Mouse (Mus musculus): ENCODE data around the gene Rundc1. TPM values are rescaled to one million over a fixed set of nuclear protein-coding genes. Genes with fewer than 3 reads are reported as not detected.
A peak's percentile ranks its signal among the peaks of the same experiment; 100 is the strongest.
"Not testable (repeated sequence)": the region's sequence is repeated elsewhere in the genome, so short reads cannot be mapped to it uniquely, and the experiment has no call there.

The Rundc1 gene
- polyA plus RNA-seq, 1 experiment from 2014 or later: 7.5 TPM

DNA sequence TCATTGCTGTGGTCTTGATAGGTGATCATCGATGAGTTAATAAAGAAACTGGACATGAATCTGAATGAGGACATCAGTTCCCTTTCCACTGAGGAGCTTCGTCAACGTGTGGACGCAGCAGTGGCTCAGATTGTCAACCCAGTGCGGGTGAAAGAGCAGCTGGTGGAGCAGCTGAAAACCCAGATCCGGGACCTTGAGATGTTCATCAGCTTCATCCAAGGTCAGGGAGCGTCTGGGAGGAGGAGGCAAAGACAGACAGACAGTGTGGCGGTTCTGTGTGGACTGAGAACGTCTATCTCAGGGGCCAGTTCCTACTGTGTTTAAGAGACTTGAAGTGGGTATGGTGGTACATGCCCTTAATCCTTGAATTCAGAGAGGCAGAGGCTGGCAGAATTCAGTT is 6.4 kb downstream of the Rundc1 start:
- peaks cover 24% of the 10 kb centered on the region; the same call in 1 of the 2 replicates for H3K79me2 ChIP-seq (ENCODE audit: inconsistent target)
- H3K36me3 ChIP-seq (ENCODE audit: inconsistent target): peaks cover 53% of the 10 kb centered on the region
- H3K4me3 ChIP-seq (ENCODE audit: inconsistent target): no peak overlapping the region
- H3K27ac ChIP-seq: no peak overlapping the region
- 98% methylated on average over 9 of the region's 9 CpGs for WGBS (ENCODE audit: missing documents)

DNA sequence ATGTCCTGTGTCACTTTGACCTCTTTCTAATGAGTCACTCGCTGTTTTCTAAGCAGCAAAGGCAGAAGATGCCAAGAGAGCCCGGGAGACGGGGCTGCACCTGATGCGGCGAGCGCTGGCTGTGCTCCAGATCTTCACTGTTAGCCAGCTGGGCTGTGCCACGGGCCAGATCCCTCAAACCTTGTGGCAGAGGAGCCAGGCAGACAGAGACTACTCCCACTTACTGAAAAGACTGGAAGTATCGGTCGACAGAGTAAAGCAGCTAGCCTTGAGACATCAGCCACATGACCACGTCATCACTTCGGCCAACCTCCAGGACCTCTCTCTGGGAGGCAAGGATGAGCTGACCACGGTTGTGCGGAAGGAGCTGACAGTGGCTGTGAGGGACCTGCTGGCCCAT is 8.5 kb downstream of the Rundc1 start:
- 96% methylated on average over 13 of the region's 13 CpGs for WGBS (ENCODE audit: missing documents)
- Histone ChIP-seq H3K27ac (no peak overlapping the region), H3K4me3 (ENCODE audit: inconsistent target) (no peak overlapping the region), H3K79me2 (ENCODE audit: inconsistent target) (peaks cover 4% of the 10 kb centered on the region; the same call in 1 of the 2 replicates), H3K36me3 (ENCODE audit: inconsistent target) (peaks cover 53% of the 10 kb centered on the region)

DNA sequence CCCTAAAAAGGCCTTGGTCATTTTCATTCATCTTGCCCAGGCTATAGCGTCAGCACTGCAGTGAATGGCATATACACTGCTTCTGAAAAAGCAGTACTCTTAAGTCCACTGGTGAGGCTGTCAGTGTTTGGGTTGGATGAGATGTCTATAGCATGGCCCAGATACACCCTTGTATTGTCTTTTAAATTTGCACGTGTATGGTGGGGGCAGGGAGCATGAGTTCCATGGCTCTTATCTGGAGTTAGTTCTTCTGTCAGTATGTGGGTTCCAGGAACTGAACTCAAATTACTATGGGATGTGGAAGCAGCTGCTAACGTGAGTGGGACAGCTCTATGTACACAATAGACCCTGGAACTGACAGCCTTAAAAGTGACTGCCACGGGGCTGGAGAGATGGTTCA is 10.9 kb downstream of the Rundc1 start:
- Histone ChIP-seq H3K36me3 (ENCODE audit: inconsistent target) (peaks cover 35% of the 10 kb centered on the region), H3K79me2 (ENCODE audit: inconsistent target) (no peaks in the 10 kb centered on the region), H3K27ac (no peak overlapping the region), H3K4me3 (ENCODE audit: inconsistent target) (no peak overlapping the region)
- WGBS (ENCODE audit: missing documents): 85% methylated on average over 4 of the region's 4 CpGs

DNA sequence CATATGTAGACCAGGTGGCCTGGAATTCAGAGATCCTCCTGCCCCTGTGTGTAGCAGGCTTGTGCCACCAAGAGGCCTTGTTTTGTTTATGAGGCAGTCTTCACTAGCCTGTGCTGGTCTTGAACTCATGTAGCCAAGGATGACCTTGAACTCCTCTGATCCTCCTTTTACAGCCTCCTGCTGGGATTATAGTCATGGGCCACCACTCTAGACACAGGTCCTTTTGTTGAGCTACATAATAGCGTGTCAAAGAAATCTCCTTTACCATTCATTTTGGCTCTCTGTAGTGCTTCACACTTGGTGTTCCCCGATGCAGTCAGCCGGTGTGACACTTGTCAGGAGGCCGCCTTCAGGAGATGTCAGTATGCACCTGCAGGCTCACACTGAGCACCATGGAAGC is 12.0 kb downstream of the Rundc1 start:
- Histone ChIP-seq H3K4me3 (ENCODE audit: inconsistent target) (no peak overlapping the region), H3K79me2 (ENCODE audit: inconsistent target) (no peaks in the 10 kb centered on the region), H3K36me3 (ENCODE audit: inconsistent target) (peaks cover 24% of the 10 kb centered on the region), H3K27ac (no peak overlapping the region)
- 98% methylated on average over 4 of the region's 4 CpGs for WGBS (ENCODE audit: missing documents)

DNA sequence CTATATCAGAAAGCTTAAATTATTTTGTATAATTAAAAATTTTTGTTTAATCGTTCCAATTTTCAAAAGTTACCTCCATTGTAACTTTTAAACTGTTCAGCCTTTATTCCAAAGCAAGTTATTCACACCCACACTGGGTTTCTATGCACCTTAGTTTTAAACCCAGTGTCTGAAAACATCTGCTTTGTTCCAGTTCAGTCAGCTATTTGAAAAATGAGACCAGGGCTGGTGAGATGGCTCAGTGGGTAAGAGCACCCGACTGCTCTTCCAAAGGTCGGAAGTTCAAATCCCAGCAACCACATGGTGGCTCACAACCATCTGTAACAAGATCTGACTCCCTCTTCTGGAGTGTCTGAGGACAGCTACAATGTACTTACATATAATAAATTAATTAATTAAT is 13.1 kb downstream of the Rundc1 start:
- not testable (repeated sequence) for H3K79me2 ChIP-seq (ENCODE audit: inconsistent target); H3K4me3 ChIP-seq (ENCODE audit: inconsistent target); H3K27ac ChIP-seq
- peaks cover 18% of the 10 kb centered on the region for H3K36me3 ChIP-seq (ENCODE audit: inconsistent target)
- 57% methylated on average over 2 of the region's 3 CpGs for whole genome bisulfite sequencing (ENCODE audit: missing documents)

DNA sequence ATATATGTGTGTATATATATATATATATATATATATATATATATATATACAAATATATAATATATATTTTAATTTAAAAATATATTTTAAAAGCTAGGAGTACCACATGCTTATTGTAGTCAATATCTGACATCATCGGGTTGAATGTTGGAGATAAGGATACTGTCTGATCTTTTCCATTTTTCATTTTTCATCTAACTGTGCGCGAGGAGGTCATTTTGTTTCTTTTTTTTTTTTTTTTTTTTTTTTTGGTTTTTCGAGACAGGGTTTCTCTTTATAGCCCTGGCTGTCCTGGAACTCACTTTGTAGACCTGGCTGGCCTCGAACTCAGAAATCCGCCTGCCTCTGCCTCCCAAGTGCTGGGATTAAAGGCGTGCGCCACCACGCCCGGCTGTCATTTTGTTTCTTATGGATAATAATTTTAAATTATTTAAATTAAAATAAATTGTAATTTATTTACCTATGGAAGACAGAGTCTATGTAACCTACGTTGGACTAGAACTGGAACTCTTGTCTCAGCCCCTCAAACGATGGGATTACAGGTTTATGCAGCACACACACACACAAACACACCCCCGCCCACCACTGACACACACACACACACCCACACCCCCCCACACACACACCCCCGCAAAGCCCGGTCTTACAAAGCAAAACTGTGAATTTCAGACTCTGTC is 16.7 kb downstream of the Rundc1 start:
- not testable (repeated sequence) for H3K27ac ChIP-seq
- H3K36me3 ChIP-seq (ENCODE audit: inconsistent target): peaks cover 18% of the 10 kb centered on the region; the same call in 1 of the 2 replicates
- H3K4me3 ChIP-seq (ENCODE audit: inconsistent target): peak overlapping the region; percentile 12; the same call in 1 of the 2 replicates
- H3K79me2 ChIP-seq (ENCODE audit: inconsistent target): peaks cover 27% of the 10 kb centered on the region
- 28% methylated on average over 9 of the region's 15 CpGs for WGBS (ENCODE audit: missing documents)

DNA sequence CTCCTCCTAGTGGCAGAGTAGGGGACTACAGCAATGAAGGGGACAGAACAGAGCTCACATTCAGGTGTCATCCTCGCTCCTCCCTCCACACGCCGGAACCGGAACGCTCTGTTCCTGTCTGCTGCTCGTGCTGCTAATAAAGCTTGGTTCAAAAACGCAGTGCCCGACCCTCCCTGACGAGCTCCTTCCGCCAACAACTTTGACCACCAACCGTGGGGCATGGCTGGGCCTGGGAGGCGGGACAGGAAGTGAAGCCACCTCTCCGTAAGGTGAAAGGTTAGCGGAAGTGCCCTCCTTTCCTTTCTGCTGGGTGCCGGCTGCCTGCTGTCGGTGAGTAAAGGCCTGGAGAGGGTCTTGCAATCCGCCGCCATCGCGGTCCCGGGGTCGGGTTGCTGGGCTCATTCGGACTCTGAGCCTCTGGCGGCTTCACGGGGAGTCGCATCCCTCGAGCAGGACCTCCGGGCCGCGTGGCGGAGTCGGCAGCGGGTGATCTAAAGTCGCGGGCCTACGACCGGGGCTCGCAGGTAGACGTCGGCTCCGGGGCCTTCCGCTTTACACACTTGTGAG is 17.3 kb downstream of the Rundc1 start, which contains the start of gene Rpl27:
Rpl27 (plus strand) TSS at position 172 of the 567 bp plus-strand sequence.
- Histone ChIP-seq H3K79me2 (ENCODE audit: inconsistent target) (peaks cover 27% of the 10 kb centered on the region), H3K4me3 (ENCODE audit: inconsistent target) (peak within 1 kb of the TSS; percentile 95), H3K27ac (peak within 1 kb of the TSS; percentile 43), H3K36me3 (ENCODE audit: inconsistent target) (peaks cover 18% of the 10 kb centered on the region; the same call in 1 of the 2 replicates)
- WGBS (ENCODE audit: missing documents): under 1% methylated on average over 42 of the region's 42 CpGs

DNA sequence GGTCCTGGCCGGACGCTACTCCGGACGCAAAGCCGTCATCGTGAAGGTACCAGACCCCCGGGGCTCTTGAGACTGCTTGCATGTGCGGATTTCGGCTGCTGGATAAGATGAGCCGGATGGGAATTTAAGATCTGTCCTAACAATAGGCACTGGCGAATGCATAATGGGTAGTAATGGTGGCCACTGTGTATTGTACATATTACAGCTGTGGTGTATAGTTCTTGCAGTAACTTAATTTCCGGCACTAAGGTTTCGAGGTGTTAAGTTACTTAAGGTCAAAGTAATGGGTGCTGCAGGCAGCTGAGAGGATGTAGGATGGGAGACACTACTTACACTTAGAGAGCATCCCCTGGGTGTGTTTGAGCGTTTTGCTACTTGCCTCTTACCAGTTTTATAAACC is 17.9 kb downstream of the Rundc1 start:
- H3K4me3 ChIP-seq (ENCODE audit: inconsistent target): peak overlapping the region; percentile 95
- peaks cover 27% of the 10 kb centered on the region for H3K79me2 ChIP-seq (ENCODE audit: inconsistent target)
- peak overlapping the region; percentile 43 for H3K27ac ChIP-seq
- WGBS (ENCODE audit: missing documents): 0% methylated on average over 14 of the region's 14 CpGs
- peaks cover 18% of the 10 kb centered on the region; the same call in 1 of the 2 replicates for H3K36me3 ChIP-seq (ENCODE audit: inconsistent target)

DNA sequence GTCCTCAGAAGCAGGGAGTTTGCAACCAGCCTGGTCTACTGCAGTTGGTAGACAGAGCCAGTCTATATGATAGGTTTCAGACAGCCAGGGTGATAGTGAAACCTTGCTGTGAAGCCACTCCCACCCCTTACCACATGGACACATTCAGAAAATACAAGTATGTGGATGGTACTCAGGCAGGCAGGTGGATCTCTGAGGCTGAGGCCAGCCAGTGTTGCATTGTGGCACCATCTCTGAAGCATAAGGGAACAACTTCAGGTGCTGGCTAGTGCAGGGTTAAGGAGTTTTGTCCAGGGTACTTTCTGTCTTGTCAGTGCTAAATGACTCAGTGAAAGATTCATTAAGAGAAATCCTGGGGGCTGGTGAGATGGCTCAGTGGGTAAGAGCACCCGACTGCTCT is 21.4 kb downstream of the Rundc1 start:
- peaks cover 18% of the 10 kb centered on the region; the same call in 1 of the 2 replicates for H3K36me3 ChIP-seq (ENCODE audit: inconsistent target)
- no peak overlapping the region for H3K4me3 ChIP-seq (ENCODE audit: inconsistent target)
- 86% methylated on average over 1 of the region's 1 CpGs for WGBS (ENCODE audit: missing documents)
- H3K27ac ChIP-seq: no peak overlapping the region
- peaks cover 57% of the 10 kb centered on the region for H3K79me2 ChIP-seq (ENCODE audit: inconsistent target)

DNA sequence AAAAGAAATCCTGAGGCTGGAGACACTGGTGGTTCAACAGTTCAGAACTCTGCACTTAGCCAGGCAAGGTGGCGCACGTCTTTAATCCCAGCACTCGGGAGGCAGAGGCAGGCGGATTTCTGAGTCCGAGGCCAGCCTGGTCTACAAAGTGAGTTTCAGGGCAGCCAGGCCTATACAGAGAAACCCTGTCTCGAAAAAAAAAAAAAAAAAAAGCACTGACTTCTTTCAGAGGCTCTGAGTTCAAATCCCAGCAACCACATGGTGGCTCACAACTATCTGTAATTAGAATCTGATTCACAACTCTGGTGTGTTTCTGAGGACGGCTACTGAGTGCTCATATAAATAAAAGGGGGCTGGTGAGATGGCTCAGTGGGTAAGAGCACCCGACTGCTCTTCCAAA is 22.0 kb downstream of the Rundc1 start:
- Histone ChIP-seq H3K79me2 (ENCODE audit: inconsistent target) (peaks cover 63% of the 10 kb centered on the region), H3K36me3 (ENCODE audit: inconsistent target) (peaks cover 18% of the 10 kb centered on the region; the same call in 1 of the 2 replicates)
- 90% methylated on average over 2 of the region's 8 CpGs for WGBS (ENCODE audit: missing documents)
- H3K4me3 ChIP-seq (ENCODE audit: inconsistent target); H3K27ac ChIP-seq: not testable (repeated sequence)

DNA sequence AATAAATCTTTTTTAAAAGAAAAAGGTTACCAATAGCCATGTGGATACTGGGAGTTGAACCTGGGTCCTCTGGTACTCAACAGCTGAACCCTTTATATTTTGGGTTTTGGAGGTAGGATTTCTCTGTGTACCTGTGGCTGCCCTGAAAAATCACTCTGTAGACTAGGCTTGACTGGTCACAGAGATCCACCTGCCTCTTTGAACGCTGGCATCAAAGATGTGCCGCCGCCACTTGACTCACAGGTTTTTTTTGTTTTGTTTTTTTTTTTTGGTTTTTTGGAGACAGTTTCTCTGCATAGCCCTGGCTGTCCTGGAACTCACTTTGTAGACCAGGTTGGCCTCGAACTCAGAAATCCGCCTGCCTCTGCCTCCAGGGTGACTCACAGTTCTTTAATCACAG is 22.9 kb downstream of the Rundc1 start:
- peaks cover 27% of the 10 kb centered on the region; the same call in 1 of the 2 replicates for H3K36me3 ChIP-seq (ENCODE audit: inconsistent target)
- peak overlapping the region; percentile 83 for H3K27ac ChIP-seq
- H3K79me2 ChIP-seq (ENCODE audit: inconsistent target): peaks cover 67% of the 10 kb centered on the region
- 88% methylated on average over 5 of the region's 5 CpGs for WGBS (ENCODE audit: missing documents)
- H3K4me3 ChIP-seq (ENCODE audit: inconsistent target): no peak overlapping the region

DNA sequence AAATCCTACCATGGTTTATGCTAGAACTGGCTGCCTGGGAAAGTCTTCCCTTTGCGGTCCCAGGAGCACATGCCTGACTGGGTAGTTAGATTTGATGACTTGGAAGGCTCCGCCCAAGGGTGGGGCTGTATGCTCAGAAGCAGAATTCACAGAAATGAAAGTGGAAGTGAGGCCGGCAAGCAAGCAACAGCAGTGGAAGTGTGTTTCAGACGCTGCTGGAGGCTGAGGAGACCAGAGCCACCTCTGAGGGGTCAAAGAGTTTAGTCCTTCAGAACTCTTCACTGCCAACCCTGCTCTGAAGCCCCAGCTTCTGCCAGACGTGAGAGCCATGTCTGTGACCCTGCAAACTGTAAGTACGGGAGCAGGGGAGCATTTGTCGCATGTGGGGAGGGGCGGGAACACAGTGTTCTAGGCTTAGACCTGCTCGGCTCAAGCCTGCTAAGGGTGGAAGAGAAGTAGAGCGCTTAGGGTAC is 23.4 kb downstream of the Rundc1 start, which contains the start of gene Ifi35:
Ifi35 (plus strand) TSS at position 134 of the 473 bp plus-strand sequence.
- WGBS (ENCODE audit: missing documents): 3% methylated on average over 10 of the region's 10 CpGs
- peak within 1 kb of the TSS; percentile 85 for H3K4me3 ChIP-seq (ENCODE audit: inconsistent target)
- peaks cover 67% of the 10 kb centered on the region for H3K79me2 ChIP-seq (ENCODE audit: inconsistent target)
- H3K36me3 ChIP-seq (ENCODE audit: inconsistent target): peaks cover 31% of the 10 kb centered on the region; the same call in 1 of the 2 replicates
- peak within 1 kb of the TSS; percentile 83 for H3K27ac ChIP-seq

DNA sequence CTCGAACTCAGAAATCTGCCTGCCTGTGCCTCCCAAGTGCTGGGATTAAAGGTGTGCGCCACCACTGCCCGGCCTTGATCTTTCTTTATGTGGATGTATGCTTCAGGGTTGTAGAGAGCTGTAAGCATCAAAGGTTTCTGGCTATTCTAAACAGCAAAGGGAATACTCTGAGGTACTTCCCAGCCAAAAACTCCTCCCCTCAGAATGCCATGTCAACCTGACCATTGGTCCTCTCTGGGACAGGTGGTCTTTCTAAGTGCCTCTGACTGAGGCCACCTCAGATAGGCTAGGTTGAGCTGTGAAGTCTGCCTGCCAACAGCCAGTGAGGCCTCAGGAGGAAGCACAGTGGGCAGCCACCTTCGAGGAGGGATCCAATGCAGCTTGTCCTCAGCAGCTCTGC is 24.0 kb downstream of the Rundc1 start:
- H3K27ac ChIP-seq: peak overlapping the region; percentile 83
- peak overlapping the region; percentile 85 for H3K4me3 ChIP-seq (ENCODE audit: inconsistent target)
- WGBS (ENCODE audit: missing documents): 10% methylated on average over 4 of the region's 4 CpGs
- H3K36me3 ChIP-seq (ENCODE audit: inconsistent target): peaks cover 26% of the 10 kb centered on the region; the same call in 1 of the 2 replicates
- peaks cover 67% of the 10 kb centered on the region for H3K79me2 ChIP-seq (ENCODE audit: inconsistent target)

DNA sequence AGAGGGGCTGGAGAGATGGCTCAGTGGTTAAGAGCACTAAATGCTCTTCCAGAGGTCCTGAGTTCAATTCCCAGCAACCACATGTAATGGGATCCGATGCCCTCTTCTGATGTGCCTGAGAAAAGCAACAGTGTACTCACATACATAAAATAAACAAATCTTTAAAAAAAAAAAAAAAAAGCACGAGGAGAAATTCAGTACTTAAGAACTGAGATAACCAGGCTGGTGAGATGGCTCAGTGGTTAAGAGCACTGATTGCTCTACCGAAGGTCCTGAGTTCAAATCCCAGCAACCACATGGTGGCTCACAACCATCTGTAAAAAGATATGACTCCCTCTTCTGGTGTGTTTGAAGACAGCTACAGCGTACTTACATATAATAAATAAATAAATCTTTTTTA is 24.7 kb downstream of the Rundc1 start:
- Histone ChIP-seq H3K27ac (peak overlapping the region; percentile 83; the same call in 1 of the 2 replicates), H3K4me3 (ENCODE audit: inconsistent target) (peak overlapping the region; percentile 85), H3K79me2 (ENCODE audit: inconsistent target) (peaks cover 67% of the 10 kb centered on the region), H3K36me3 (ENCODE audit: inconsistent target) (peaks cover 23% of the 10 kb centered on the region; the same call in 1 of the 2 replicates)
- WGBS (ENCODE audit: missing documents): no CpG with 5 or more reads among the region's 4 CpGs

DNA sequence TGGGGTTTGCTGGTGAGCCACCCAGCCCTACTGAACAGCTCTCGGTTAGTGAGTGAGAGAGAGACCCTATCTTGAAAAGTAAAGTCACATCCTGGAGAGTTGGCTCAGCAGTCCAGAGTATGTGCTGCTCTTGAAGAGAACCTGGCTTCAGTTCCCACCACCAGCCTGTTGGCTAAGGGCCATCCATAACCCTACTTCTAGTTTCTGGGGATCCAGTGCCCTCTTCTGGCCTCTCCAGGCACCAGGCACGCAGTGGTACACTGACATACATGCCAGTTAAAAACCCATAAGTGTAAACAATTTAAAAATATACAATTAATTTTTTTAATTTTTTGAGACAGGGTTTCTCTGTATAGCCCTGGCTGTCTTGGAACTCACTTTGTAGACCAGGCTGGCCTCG is 25.5 kb downstream of the Rundc1 start:
- 100% methylated on average over 2 of the region's 3 CpGs for WGBS (ENCODE audit: missing documents)
- no peak overlapping the region for H3K4me3 ChIP-seq (ENCODE audit: inconsistent target)
- H3K27ac ChIP-seq: no peak overlapping the region
- H3K79me2 ChIP-seq (ENCODE audit: inconsistent target): peaks cover 70% of the 10 kb centered on the region
- peaks cover 26% of the 10 kb centered on the region; the same call in 1 of the 2 replicates for H3K36me3 ChIP-seq (ENCODE audit: inconsistent target)
